27 mouse cellular contexts compared by ENCODE assay signal in the genomic region with DNA sequence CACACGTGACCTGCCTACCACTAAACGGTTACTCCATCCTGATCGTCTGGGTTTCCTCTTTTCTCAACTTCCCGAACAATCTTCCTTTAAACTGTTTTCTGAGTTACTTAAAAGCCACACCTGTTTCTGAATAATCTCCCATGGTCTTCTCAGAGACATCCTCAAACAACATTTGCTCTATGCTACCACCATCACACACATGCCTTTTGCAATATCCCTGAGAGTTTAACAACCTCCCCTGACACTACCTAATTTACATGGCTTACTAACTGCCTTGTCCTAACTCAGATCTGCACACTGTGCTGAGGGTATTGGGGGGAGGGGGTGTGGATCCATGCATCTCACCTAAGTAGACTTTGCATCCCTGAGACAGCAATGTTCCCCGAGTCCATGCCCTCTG.
DNase-seq lines count a peak whose midpoint lies in the region; ATAC-seq and TF ChIP-seq lines count a peak whose summit lies in the region.
"Had no signal": no experiment of that assay in that cellular context is flagged by ENCODE, and none has a peak within 500 bp of the region (broad histone marks: within the 10 kb centered on the region; RNA-seq: fewer than 3 reads in every experiment).

No protein-coding gene starts in this region.

- H3K9me3 ChIP-seq in kidney, embryonic 14.5 days (ENCODE audit: control insufficient read depth, low read length): no peaks in the 10 kb centered on the region
- H3K9me3 ChIP-seq: embryonic facial prominence, embryonic 13.5 days; embryonic facial prominence, embryonic 15.5 days; forebrain, embryonic 10.5 days; forebrain, embryonic 12.5 days had no signal

- DNase-seq in kidney, postnatal 10 days: no peak
- DNase-seq in left cerebral cortex, adult 9 months (ENCODE audit: low spot score in 2 of 2): no peak
- no peak for DNase-seq in embryo, embryonic 9.5 days (ENCODE audit: extremely low spot score)
- DNase-seq: adrenal gland, adult 2 months; adrenal gland, postnatal 25 days; B cell, adult 2 months; cerebellum, adult 11-12 months; cerebellum, adult 2 months; cerebellum, adult 9-10 months; cerebellum, postnatal 10 days; cerebellum, postnatal 25 days had no signal

- no peaks in the 10 kb centered on the region for H3K27me3 ChIP-seq in kidney, embryonic 14.5 days (ENCODE audit: control insufficient read depth, insufficient read depth, low read length)
- H3K27me3 ChIP-seq: CH12.LX; embryonic facial prominence, embryonic 13.5 days; embryonic facial prominence, embryonic 15.5 days; forebrain, embryonic 12.5 days had no signal

- no peak overlapping the region for H3K4me3 ChIP-seq in kidney, embryonic 14.5 days (ENCODE audit: low read length)
- no peak overlapping the region for H3K4me3 ChIP-seq in bone marrow, adult 2 months (replicated peaks; ENCODE audit: control insufficient read depth, low read depth, low read length)
- H3K4me3 ChIP-seq: embryonic facial prominence, embryonic 13.5 days; embryonic facial prominence, embryonic 15.5 days; erythroblast, embryonic 14.5 days; forebrain, embryonic 10.5 days; forebrain, embryonic 12.5 days had no signal

- WGBS in kidney, embryonic 14.5 days: 68% methylated on average over 5 of the region's 5 CpGs
- 25% methylated on average over 5 of the region's 5 CpGs for WGBS in bone marrow, adult 2 months

- H3K36me3 ChIP-seq in kidney, embryonic 14.5 days (ENCODE audit: control insufficient read depth, insufficient read depth, low read length): no peaks in the 10 kb centered on the region
- H3K36me3 ChIP-seq: embryonic facial prominence, embryonic 13.5 days; embryonic facial prominence, embryonic 15.5 days; forebrain, embryonic 10.5 days; forebrain, embryonic 12.5 days; G1E had no signal

- no peak overlapping the region for H3K4me2 ChIP-seq in kidney, embryonic 14.5 days (replicated peaks; ENCODE audit: low read depth, low read length)
- H3K4me2 ChIP-seq: embryonic facial prominence, embryonic 13.5 days; embryonic facial prominence, embryonic 15.5 days; forebrain, embryonic 12.5 days had no signal

- no peak for TF ChIP-seq POLR2A in bone marrow, adult 2 months (IDR thresholded peaks at IDR 0.05; ENCODE audit: borderline replicate concordance, control insufficient read depth, low read depth, low read length)

- peaks cover 12% of the 10 kb centered on the region; the same call in 1 of the 2 replicates for H3K4me1 ChIP-seq in kidney, embryonic 14.5 days (ENCODE audit: control insufficient read depth, insufficient read depth, low read length)
- peaks cover 1% of the 10 kb centered on the region; the same call in 1 of the 2 replicates for H3K4me1 ChIP-seq in bone marrow, adult 2 months (ENCODE audit: control insufficient read depth, insufficient read depth, low read length)
- H3K4me1 ChIP-seq: embryonic facial prominence, embryonic 13.5 days; embryonic facial prominence, embryonic 15.5 days; forebrain, embryonic 10.5 days; forebrain, embryonic 12.5 days had no signal

- ATAC-seq in kidney, embryonic 14.5 days (ENCODE audit: low FRiP score, low TSS enrichment): peak; percentile 55; the same call in 1 of the 2 replicates
- peak; percentile 71 for ATAC-seq in megakaryocyte, adult 5-6 weeks (ENCODE audit: poor library complexity, severe bottlenecking)
- ATAC-seq in megakaryocyte progenitor cell, adult 5-6 weeks (replicated peaks; ENCODE audit: poor library complexity): peak; percentile 36
- ATAC-seq: activated CD4-positive, CD25-positive, alpha-beta regulatory T cell, adult 4 months; CD4-positive, CD25-positive, alpha-beta regulatory T cell, adult 4 months; forebrain, embryonic 14.5 days; forebrain, embryonic 16.5 days; Patski had no signal

- H3K27ac ChIP-seq in kidney, embryonic 14.5 days (ENCODE audit: low read depth, low read length): no peak overlapping the region
- 0 out of 2 replicates have a peak overlapping the region, but pooled peaks have one; percentile 26 for H3K27ac ChIP-seq in bone marrow, adult 2 months (ENCODE audit: control insufficient read depth, insufficient read depth, low read depth, low read length, poor library complexity)
- H3K27ac ChIP-seq: embryonic facial prominence, embryonic 13.5 days; embryonic facial prominence, embryonic 15.5 days; forebrain, embryonic 10.5 days; forebrain, embryonic 12.5 days had no signal

- H3K9ac ChIP-seq in kidney, embryonic 14.5 days (ENCODE audit: low read depth, low read length): no peak overlapping the region
- H3K9ac ChIP-seq: embryonic facial prominence, embryonic 13.5 days; embryonic facial prominence, embryonic 15.5 days; forebrain, embryonic 12.5 days had no signal

- no peak for TF ChIP-seq CTCF in bone marrow, adult 2 months (IDR thresholded peaks at IDR 0.05; ENCODE audit: control insufficient read depth, insufficient read depth, low read length)
